Mouse (Mus musculus): ENCODE data around the gene Sgo1.

Sgo1 gene

GRCm38 (mm10) chr17:53655959-53656358, 33.2 kb downstream of the Sgo1 start:
- in situ Hi-C loops (cut with MboI; ENCODE audit: low pct_unique_long_range_greater_than_20kb in 1 of 2, low sequenced_read_pairs in 2 of 2, unreplicated experiment in 1 of 2), result no loop called here

GRCm38 (mm10) chr17:53655081-53655480, 34.1 kb downstream of the Sgo1 start:
- in situ Hi-C loops (cut with MboI; ENCODE audit: low pct_unique_long_range_greater_than_20kb in 1 of 2, low sequenced_read_pairs in 2 of 2, unreplicated experiment in 1 of 2), result no loop called here

- in situ Hi-C loops (cut with MboI; ENCODE audit: low pct_unique_long_range_greater_than_20kb in 1 of 2, low sequenced_read_pairs in 2 of 2, unreplicated experiment in 1 of 2), result no loop called here
Observed at GRCm38 (mm10) chr17:53654596-53654995, 34.5 kb downstream of the Sgo1 start.

GRCm38 (mm10) chr17:53650251-53650661, 38.9 kb downstream of the Sgo1 start:
- in situ Hi-C loops (cut with MboI; ENCODE audit: low pct_unique_long_range_greater_than_20kb in 1 of 2, low sequenced_read_pairs in 2 of 2, unreplicated experiment in 1 of 2), result no loop called here

- in situ Hi-C loops (cut with MboI; ENCODE audit: low pct_unique_long_range_greater_than_20kb in 1 of 2, low sequenced_read_pairs in 2 of 2, unreplicated experiment in 1 of 2), result no loop called here
Observed at GRCm38 (mm10) chr17:53643360-53643759, 45.8 kb downstream of the Sgo1 start.

- in situ Hi-C loops (cut with MboI; ENCODE audit: low pct_unique_long_range_greater_than_20kb in 1 of 2, low sequenced_read_pairs in 2 of 2, unreplicated experiment in 1 of 2), result no loop called here
Observed at GRCm38 (mm10) chr17:53631344-53631743, 57.8 kb downstream of the Sgo1 start.

- in situ Hi-C loops (cut with MboI; ENCODE audit: low pct_unique_long_range_greater_than_20kb in 1 of 2, low sequenced_read_pairs in 2 of 2, unreplicated experiment in 1 of 2), result no loop called here
Observed at GRCm38 (mm10) chr17:53628131-53628530, 61.0 kb downstream of the Sgo1 start.

GRCm38 (mm10) chr17:53627497-53627896, 61.6 kb downstream of the Sgo1 start:
- in situ Hi-C loops (cut with MboI; ENCODE audit: low pct_unique_long_range_greater_than_20kb in 1 of 2, low sequenced_read_pairs in 2 of 2, unreplicated experiment in 1 of 2), result no loop called here

- in situ Hi-C loops (cut with MboI; ENCODE audit: low pct_unique_long_range_greater_than_20kb in 1 of 2, low sequenced_read_pairs in 2 of 2, unreplicated experiment in 1 of 2), result no loop called here
Observed at GRCm38 (mm10) chr17:53626160-53626559, 63.0 kb downstream of the Sgo1 start.
